Mouse (Mus musculus) heart, adult 2 months (tissue): ENCODE measurements around the gene Chdh.

Experiments used
- CTCF ChIP-seq: fragments of 200-600 bp; IDR thresholded peaks from 2 replicates; pipeline ENCODE4 v1.8.1; 2022; ENCODE audit warnings: antibody characterized with exemption, mild to moderate bottlenecking, moderate library complexity
- EP300 ChIP-seq: fragments of 200-500 bp; IDR thresholded peaks from 2 replicates; pipeline ENCODE4 v1.6.1; 2011; ENCODE audit warnings: low read depth, low read length, control low read depth; ENCODE audit not compliant: insufficient read depth
- POLR2A ChIP-seq: fragments of 200-500 bp; IDR thresholded peaks from 2 replicates; pipeline ENCODE4 v1.6.1; 2011; ENCODE audit warnings: mild to moderate bottlenecking, low read depth, low read length, control low read depth; ENCODE audit not compliant: insufficient read depth

DNA sequence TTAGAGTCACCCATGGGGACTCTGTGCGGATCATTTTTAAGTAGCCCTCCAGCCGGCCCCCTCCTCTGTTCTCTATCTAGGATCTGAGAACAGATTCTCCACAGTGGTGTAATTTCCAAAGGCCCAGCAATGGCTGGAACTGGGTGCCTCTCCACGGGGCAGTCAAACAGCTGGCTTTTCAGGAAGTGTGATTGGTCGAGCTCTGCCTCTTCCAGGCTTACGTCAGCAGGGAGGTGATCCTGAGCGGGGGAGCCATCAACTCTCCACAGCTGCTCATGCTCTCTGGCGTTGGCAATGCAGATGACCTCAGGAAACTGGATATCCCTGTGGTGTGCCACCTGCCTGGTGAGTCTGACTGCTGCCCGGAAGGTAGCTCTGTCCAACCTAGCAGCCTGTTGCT lies 24.6 kb downstream of the Chdh start:
- TF ChIP-seq CTCF = no peak
- TF ChIP-seq POLR2A = no peak
- no peak for TF ChIP-seq EP300
